Mouse (Mus musculus) spleen, postnatal 14 days (tissue): ENCODE data around the gene Kcne1.

Source experiments
- DNase-seq, 2 experiments: peaks; one replicate each; pipeline ENCODE4 v3.0.0; 2021 to 2022; ENCODE audit warnings: low spot score in 2 of 2

Gene Kcne1

GRCm38 (mm10) chr16:92357023-92357422 is 2.2 kb downstream of the Kcne1 start:
- no peak for DNase-seq

GRCm38 (mm10) chr16:92355982-92356381 is 3.3 kb downstream of the Kcne1 start:
- DNase-seq = no peak

- no peak for DNase-seq
Measured at GRCm38 (mm10) chr16:92355366-92355765, 3.9 kb downstream of the Kcne1 start.

GRCm38 (mm10) chr16:92353897-92354296 is 5.4 kb downstream of the Kcne1 start:
- no peak for DNase-seq

- DNase-seq = no peak
Measured at GRCm38 (mm10) chr16:92353295-92353694, 6.0 kb downstream of the Kcne1 start.

- DNase-seq = no peak
Measured at GRCm38 (mm10) chr16:92348941-92349340, 10.3 kb downstream of the Kcne1 start.

GRCm38 (mm10) chr16:92346297-92346916 is 12.9 kb downstream of the Kcne1 start:
- no peak for DNase-seq

- no peak for DNase-seq
Measured at GRCm38 (mm10) chr16:92345177-92345576, 14.1 kb downstream of the Kcne1 start.

GRCm38 (mm10) chr16:92340612-92341511 is 18.4 kb downstream of the Kcne1 start:
- DNase-seq = peak in 1 of 2 experiments; percentile 24

GRCm38 (mm10) chr16:92336280-92336679 is 23.0 kb downstream of the Kcne1 start:
- DNase-seq = peak; percentile 15 to 34

- no peak for DNase-seq
Measured at GRCm38 (mm10) chr16:92334600-92334999, 24.7 kb downstream of the Kcne1 start.

- DNase-seq = no peak
Measured at GRCm38 (mm10) chr16:92330966-92331365, 28.3 kb downstream of the Kcne1 start.

- no peak for DNase-seq
Measured at GRCm38 (mm10) chr16:92327911-92328310, 31.4 kb downstream of the Kcne1 start.

GRCm38 (mm10) chr16:92325062-92325406 is 34.2 kb downstream of the Kcne1 start:
- DNase-seq = no peak

- no peak for DNase-seq
Measured at GRCm38 (mm10) chr16:92324309-92325061, 34.8 kb downstream of the Kcne1 start.

- DNase-seq = no peak
Measured at GRCm38 (mm10) chr16:92321341-92321740, 37.9 kb downstream of the Kcne1 start, which contains the start of gene Fam243. Gene Fam243 (minus strand): TSS chr16:92321441.

- DNase-seq = no peak
Measured at GRCm38 (mm10) chr16:92320361-92320760, 38.9 kb downstream of the Kcne1 start.

- peak; percentile 39 to 68 for DNase-seq
Measured at GRCm38 (mm10) chr16:92319353-92320109, 39.7 kb downstream of the Kcne1 start.

- DNase-seq = no peak
Measured at GRCm38 (mm10) chr16:92316049-92316738, 43.1 kb downstream of the Kcne1 start.

- DNase-seq = peak in 1 of 2 experiments; percentile 10
Measured at GRCm38 (mm10) chr16:92313953-92314741, 45.1 kb downstream of the Kcne1 start.
